Mouse (Mus musculus) erythroblast, embryonic 14.5 days (primary cell): ENCODE measurements around the gene Macrod2.

Source experiments
- GATA1 ChIP-seq: IDR thresholded peaks from 2 replicates; pipeline ENCODE4 v1.6.1; 2012; ENCODE audit warnings: low read length, inconsistent platforms, mixed read lengths
- TAL1 ChIP-seq: IDR thresholded peaks from 3 replicates; pipeline ENCODE4 v1.6.1; 2012; ENCODE audit warnings: low read length, inconsistent platforms, mixed read lengths

DNA sequence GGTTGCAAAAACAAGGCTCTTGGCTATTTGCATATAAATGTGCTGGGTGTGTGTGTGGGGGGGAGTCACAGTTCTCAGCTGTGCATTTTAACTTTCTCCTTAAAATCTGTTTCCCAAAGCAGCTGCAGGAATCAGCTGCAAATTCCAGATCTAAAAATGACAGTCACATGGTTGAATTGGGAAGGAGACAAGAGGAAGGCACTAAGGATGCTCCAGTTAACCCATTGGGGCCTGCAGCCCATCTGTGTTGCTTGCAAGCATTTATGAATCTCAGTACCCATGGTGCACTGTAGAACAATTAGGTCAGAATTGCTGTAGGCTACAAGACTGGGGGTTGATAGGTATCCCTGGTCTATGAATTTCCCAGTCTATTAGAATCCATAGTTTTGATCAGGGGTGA lies 2008.3 kb downstream of the Macrod2 start:
- no peak for TF ChIP-seq GATA1
- TF ChIP-seq TAL1 = no peak
